Mouse (Mus musculus) bone marrow macrophage, adult 2 months (primary cell): ENCODE results near the gene Baz1a. TPM values are rescaled to one million over a fixed set of nuclear protein-coding genes. Genes with fewer than 3 reads are reported as not detected.
"Not testable (repeated sequence)": the region's sequence is repeated elsewhere in the genome, so short reads cannot be mapped to it uniquely, and the experiment has no call there.

Experiments used
- H3K27ac ChIP-seq: 2 replicates; pipeline ENCODE4 v1.5.1; 2012; ENCODE audit warnings: low read depth, low read length; ENCODE audit not compliant: insufficient read depth
- H3K4me1 ChIP-seq: 2 replicates; pipeline ENCODE4 v1.6.1; 2012; ENCODE audit warnings: low read length; ENCODE audit not compliant: control insufficient read depth, insufficient read depth
- H3K4me3 ChIP-seq: 2 replicates; pipeline ENCODE4 v1.5.1; 2012; ENCODE audit warnings: mild to moderate bottlenecking, low read length, moderate library complexity; ENCODE audit not compliant: insufficient read depth
- CTCF ChIP-seq: IDR thresholded peaks from 2 replicates; pipeline ENCODE4 v1.5.1; 2012; ENCODE audit warnings: low read depth, mild to moderate bottlenecking, low read length, moderate library complexity
- POLR2A ChIP-seq: IDR thresholded peaks from 2 replicates; pipeline ENCODE4 v1.6.1; 2012; ENCODE audit warnings: mild to moderate bottlenecking, low read depth, low read length, borderline replicate concordance
- polyA plus RNA-seq: library from polyadenylated mRNA; stranded (reverse); fragments of >200 nt; gene quantifications from 2 replicates; pipeline ENCODE4 v1.2.4, GENCODE M21; 2012; ENCODE audit not compliant: missing spikeins, insufficient read depth, insufficient read length

Gene Baz1a
- polyA plus RNA-seq, 1 experiment: 19.8 TPM

DNA sequence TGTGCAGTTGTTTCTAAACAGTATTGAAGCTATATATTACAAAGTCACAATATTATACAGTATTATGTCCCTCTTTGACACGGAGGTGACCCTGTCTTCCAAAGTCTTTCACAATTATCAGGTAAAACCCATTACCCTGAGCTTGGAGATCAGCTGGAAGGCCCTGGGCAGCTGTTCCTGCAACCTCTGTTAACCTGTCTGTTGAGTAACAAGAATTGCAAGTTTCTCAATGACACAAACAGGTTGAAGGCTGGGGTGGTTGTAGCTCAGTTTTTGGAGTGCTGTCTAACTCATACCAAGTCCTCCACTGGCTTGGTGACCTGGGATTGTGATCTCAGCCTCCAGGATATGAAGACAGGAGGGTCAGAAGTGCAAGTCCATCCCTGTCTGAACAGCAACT lies 1.1 kb downstream of the Baz1a start:
- no peak overlapping the region for H3K4me3 ChIP-seq
- TF ChIP-seq POLR2A (no peak), CTCF (no peak)

DNA sequence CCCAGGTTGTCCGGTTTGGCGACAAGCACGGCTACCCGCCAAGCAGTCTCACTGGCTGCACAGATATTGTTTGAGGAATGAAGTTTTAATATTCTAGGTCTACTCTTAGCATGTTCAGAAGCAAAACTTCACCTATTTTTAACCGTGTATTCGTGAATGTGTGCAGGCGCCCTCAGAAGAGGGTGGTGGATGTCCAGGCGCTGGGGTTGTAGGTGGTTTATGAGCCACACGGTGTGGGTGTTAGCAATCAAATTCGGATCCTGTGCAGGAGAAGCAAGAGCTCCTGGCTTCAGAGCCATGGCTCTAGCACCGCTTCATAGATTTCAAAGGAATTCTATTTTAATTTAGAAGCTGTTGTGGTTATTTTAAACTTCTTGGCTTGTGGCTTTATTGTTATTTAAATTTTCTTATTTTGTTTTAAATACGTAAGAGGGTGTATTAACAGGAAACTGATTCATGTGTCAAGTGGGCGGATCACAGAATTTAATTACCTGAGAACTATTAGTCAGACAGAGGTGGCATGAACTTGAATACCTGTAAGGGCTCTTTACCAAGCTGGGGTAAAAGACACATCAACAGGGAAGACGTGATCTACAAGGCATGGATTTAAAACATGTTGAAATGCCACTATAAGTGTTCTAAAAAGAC lies 6.7 kb downstream of the Baz1a start:
- no peak overlapping the region for H3K27ac ChIP-seq
- H3K4me1 ChIP-seq: no peaks in the 10 kb centered on the region
- H3K4me3 ChIP-seq: no peak overlapping the region
- no peak for TF ChIP-seq POLR2A
- no peak for TF ChIP-seq CTCF

More for the DNA sequence above, 1.1 kb downstream of the Baz1a start:
- Histone ChIP-seq H3K27ac (no peak overlapping the region), H3K4me1 (peaks cover 9% of the 10 kb centered on the region)

DNA sequence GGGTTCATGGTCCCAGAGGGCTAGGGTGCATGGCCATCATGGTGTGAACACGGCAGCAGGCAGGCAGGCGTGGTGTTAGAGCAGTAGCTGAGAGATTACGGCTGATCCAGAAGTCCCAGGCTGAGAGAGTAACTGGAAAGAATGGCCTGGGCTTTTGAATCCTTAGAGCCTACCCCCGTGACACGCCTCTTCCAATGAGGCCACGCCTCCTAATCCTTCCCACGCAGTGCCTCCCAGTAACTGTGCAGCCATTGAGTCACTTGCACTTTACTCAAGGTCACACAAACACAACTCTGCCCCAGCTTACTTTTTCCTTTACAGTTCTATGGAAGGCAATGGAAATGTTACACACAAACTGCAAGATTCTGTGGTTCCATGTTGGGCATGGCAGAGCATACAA lies 8.1 kb downstream of the Baz1a start:
- H3K27ac ChIP-seq: no peak overlapping the region
- no peaks in the 10 kb centered on the region for H3K4me1 ChIP-seq
- no peak for TF ChIP-seq CTCF
- TF ChIP-seq POLR2A: no peak
- no peak overlapping the region for H3K4me3 ChIP-seq

DNA sequence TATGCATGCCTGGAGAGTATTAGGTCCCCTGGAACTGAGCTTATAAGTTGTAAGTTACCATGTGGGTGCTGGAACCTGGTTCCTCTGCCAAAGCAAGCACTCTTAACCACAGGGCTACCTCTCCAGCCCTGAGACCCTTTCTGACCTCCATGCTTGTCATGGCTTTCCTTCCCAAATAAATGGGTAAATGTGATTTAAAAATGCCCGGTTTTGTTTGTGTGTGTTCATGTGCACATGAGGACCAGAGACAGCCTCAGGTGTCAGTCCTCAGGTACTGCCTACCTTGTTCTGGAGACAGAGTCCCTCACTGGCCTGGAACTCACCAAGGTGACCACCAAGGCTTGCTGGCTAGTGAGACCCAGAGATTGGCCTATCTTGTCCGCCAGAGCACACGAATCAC lies 9.8 kb downstream of the Baz1a start:
- no peak overlapping the region for H3K4me3 ChIP-seq
- H3K27ac ChIP-seq: no peak overlapping the region
- TF ChIP-seq POLR2A: no peak
- no peak for TF ChIP-seq CTCF
- peaks cover 10% of the 10 kb centered on the region for H3K4me1 ChIP-seq

DNA sequence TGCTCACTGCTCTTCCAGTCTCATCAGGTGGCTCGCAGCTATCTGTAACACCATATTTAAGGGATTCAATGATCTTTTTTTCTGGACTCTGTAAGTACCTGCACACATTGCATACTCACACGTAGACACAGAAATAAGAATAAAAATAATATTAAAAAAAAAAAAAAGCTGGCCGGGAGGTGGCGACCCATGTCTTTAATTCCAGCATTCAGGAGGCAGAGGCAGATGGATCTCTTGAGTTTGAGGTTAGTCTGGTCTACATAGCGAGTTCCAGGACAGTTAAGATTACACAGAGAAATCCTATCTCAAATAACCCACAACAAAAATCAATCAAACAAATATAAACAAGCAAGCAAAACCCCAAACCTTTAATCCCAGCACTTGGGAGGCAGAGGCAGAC lies 10.3 kb downstream of the Baz1a start:
- Histone ChIP-seq H3K4me1 (peaks cover 10% of the 10 kb centered on the region), H3K27ac (no peak overlapping the region), H3K4me3 (no peak overlapping the region)
- TF ChIP-seq CTCF (no peak), POLR2A (no peak)

DNA sequence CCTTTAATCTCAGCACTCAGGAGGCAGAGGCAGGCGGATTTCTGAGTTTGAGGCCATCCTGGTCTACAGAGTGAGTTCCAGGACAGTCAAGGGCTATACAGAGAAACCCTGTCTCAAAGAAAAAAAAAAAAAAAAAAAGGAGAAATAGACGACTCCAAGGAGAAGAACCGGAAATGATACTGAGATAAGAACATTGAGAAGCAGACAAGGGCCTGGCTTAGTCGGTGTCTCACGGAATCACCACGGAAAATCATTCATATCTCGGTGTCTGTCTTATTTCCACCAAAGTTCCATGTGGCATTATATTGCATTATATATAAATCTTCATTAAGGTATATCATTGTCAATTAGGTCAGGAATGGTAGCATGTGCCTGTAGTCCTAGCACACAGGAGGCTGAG lies 11.6 kb downstream of the Baz1a start:
- H3K4me1 ChIP-seq: peaks cover 14% of the 10 kb centered on the region
- not testable (repeated sequence) for H3K4me3 ChIP-seq, H3K27ac ChIP-seq

DNA sequence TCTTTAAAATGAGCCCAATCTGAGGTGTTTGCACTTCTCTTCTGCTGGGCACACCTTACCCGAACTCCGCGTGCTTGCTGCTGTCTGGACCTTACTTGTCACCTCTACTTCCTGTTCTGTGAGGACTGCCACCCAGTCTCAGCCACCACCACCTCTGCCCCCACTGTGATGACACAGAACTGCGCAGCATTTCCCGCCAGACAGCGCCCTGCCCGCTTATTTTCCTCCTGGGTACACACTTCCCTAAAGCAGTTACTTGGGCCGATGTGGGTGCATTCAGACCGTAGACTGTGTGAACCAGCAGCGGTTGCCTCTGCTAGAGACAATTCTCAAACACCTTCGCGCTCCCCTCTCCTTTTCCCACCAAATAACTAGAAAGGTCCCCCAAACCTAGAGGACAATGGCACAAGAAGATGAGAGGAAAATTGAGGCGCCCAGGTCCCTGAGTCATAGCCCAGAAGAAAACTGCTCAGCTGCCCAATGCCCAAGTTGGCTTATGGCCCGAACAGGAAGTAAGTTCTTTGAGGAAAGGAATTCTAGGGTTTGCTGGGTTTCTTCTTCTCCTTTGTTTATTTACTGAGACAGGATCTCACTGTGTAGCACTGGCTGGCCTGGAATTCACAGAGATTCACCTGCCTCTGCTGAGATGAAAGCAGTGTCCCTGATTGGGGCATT lies 15.0 kb downstream of the Baz1a start:
- Histone ChIP-seq H3K4me1 (peaks cover 14% of the 10 kb centered on the region), H3K27ac (peak overlapping the region; percentile 88), H3K4me3 (peak overlapping the region; percentile 54)
- no peak for TF ChIP-seq CTCF
- no peak for TF ChIP-seq POLR2A

DNA sequence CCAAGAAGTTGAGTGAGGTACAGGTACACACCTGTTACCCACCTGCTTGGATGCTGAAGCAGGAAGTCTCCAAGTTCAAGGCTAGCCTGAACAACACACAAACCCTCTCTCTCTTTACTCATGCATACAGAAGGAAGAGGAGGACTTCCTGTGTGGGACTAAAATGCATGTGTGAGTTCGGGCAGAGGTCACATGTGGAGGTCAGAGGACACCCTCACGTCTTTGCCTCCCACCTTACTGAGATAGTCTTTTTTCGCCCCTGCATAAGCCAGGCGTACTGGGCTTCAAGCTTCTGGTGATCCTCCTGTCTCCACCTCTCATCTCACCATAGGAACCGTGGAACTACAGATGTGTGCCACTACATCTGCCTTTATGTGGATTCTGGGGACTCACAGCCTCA lies 15.7 kb downstream of the Baz1a start:
- TF ChIP-seq POLR2A (no peak), CTCF (no peak)
- H3K4me3 ChIP-seq: peak overlapping the region; percentile 54; the same call in 1 of the 2 replicates
- H3K4me1 ChIP-seq: peaks cover 20% of the 10 kb centered on the region
- peak overlapping the region; percentile 11; the same call in 1 of the 2 replicates for H3K27ac ChIP-seq

DNA sequence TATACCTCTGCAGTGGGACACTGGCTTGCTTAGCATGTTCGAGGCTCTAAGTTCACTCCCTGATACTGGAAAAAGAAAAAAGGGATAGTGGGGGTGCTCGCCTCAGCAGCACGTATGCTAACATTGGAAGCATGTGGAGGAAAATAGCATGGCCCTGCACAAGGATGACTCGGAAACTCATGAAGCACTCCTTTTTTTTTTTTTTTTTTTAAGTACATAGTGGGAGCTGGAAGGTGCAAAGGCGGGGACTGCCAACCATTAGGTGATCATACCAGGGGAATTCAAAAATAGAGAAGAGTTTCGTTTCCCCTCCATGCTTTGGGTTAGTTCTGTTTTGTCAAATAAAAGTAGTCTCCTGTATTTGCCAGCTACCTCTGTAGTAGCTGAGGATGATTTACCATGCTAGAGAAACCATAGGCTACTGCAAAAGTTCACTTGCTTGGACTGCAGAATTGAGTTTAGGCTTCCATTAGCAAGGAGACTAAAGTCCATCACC lies 17.1 kb downstream of the Baz1a start:
- Histone ChIP-seq H3K4me3 (no peak overlapping the region), H3K27ac (no peak overlapping the region), H3K4me1 (peaks cover 28% of the 10 kb centered on the region)
- TF ChIP-seq CTCF (no peak), POLR2A (no peak)

DNA sequence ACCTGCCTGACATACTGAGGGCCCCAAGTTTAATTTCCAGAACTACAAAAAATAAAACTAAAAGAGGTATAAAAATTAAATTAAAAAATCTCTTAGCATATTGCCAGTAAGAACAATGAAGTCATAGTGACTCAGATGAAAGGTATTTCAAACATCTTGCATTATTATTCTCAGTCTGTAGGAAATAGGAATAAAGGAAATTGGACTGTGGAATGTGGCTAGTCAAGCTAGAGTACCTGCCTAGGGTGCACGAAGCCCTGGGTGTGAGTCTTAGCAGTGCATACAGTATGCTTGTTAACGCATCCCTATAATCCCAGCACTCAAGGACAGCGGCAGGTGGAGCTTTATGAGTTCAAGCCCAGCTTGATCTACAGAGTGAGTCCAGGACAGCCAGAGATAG lies 18.2 kb downstream of the Baz1a start:
- Histone ChIP-seq H3K4me1 (peaks cover 28% of the 10 kb centered on the region), H3K27ac (no peak overlapping the region), H3K4me3 (no peak overlapping the region)
- no peak for TF ChIP-seq POLR2A
- TF ChIP-seq CTCF: no peak
